Mouse (Mus musculus): ENCODE data around the gene Olfr462. TPM values are rescaled to one million over a fixed set of nuclear protein-coding genes. Genes with fewer than 3 reads are reported as not detected.
A peak's percentile ranks its signal among the peaks of the same experiment; 100 is the strongest.

Olfr462 gene
- total RNA-seq, 1 experiment from 2014 or later = not detected

GRCm38 (mm10) chr11:87852690-87853596, 39.1 kb downstream of the Olfr462 start, which contains the start of gene Mks1:
TSS of gene Mks1 (plus strand) at chr11:87853215.
- peak; percentile 97 for ATAC-seq (replicated peaks; ENCODE audit: low read depth, poor library complexity, severe bottlenecking)

- no peak for ATAC-seq (replicated peaks; ENCODE audit: low read depth, poor library complexity, severe bottlenecking)
Observed at GRCm38 (mm10) chr11:87847884-87848283, 44.2 kb downstream of the Olfr462 start.

- ATAC-seq (replicated peaks; ENCODE audit: low read depth, poor library complexity, severe bottlenecking) = no peak
Observed at GRCm38 (mm10) chr11:87846968-87847600, 45.0 kb downstream of the Olfr462 start.

GRCm38 (mm10) chr11:87841436-87841835, 50.6 kb downstream of the Olfr462 start:
- no peak for ATAC-seq (replicated peaks; ENCODE audit: low read depth, poor library complexity, severe bottlenecking)

GRCm38 (mm10) chr11:87840676-87841075, 51.4 kb downstream of the Olfr462 start:
- no peak for ATAC-seq (replicated peaks; ENCODE audit: low read depth, poor library complexity, severe bottlenecking)

Other genes starting within 250 kb of the Olfr462 start
- 0.10 and 0.27 TPM in 2 replicates for gene Rnf43, start 229.5 kb downstream of the Olfr462 start, total RNA-seq (2017)
- gene Supt4a, start 154.7 kb downstream of the Olfr462 start, total RNA-seq (2017) = 68.7 and 71.2 TPM in 2 replicates
- 8.4 and 12.0 TPM in 2 replicates for gene Tspoap1, start 131.7 kb downstream of the Olfr462 start, total RNA-seq (2017)
- gene Mpo, start 98.7 kb downstream of the Olfr462 start, total RNA-seq (2017) = 1,506 and 1,797 TPM in 2 replicates
- gene Lpo, start 64.0 kb downstream of the Olfr462 start, total RNA-seq (2017) = not detected in 2 replicates
- gene Mks1, start 39.1 kb downstream of the Olfr462 start, total RNA-seq (2017) = 3.9 and 5.3 TPM in 2 replicates
- gene Epx, start 16.7 kb downstream of the Olfr462 start, total RNA-seq (2017) = 0.73 and 1.8 TPM in 2 replicates
- gene Olfr463, start 5.1 kb upstream of the Olfr462 start, total RNA-seq (2017) = not detected in 2 replicates
- not detected in 2 replicates for gene Olfr464, start 28.7 kb upstream of the Olfr462 start, total RNA-seq (2017)
- 20.2 and 24.9 TPM in 2 replicates for gene Dynll2, start 95.3 kb upstream of the Olfr462 start, total RNA-seq (2017)
- 612 and 668 TPM in 2 replicates for gene Srsf1, start 155.1 kb upstream of the Olfr462 start, total RNA-seq (2017)
- gene Vezf1, start 176.0 kb upstream of the Olfr462 start, total RNA-seq (2017) = 33.8 and 42.6 TPM in 2 replicates
- 3.3 and 4.2 TPM in 2 replicates for gene Cuedc1, start 205.8 kb upstream of the Olfr462 start, total RNA-seq (2017)

Data from common myeloid progenitor, adult 5-6 weeks (primary cell).